Mouse (Mus musculus) intestine, postnatal 0 days (tissue): Measurements from ENCODE around the gene Ubac1. TPM values are rescaled to one million over a fixed set of nuclear protein-coding genes. Genes with fewer than 3 reads are reported as not detected.

Source experiments
- ATAC-seq: fragments of 200-750 bp; cut with Nextera tagmentation; 2 replicates; pipeline ENCODE4 v1.8.0; 2017; ENCODE audit warnings: mild to moderate bottlenecking, moderate TSS enrichment, moderate library complexity
- H3K27ac ChIP-seq: fragments of 300-500 bp; sonication (generic); 2 replicates; pipeline ENCODE4 v1.5.1; 2014; ENCODE audit warnings: mild to moderate bottlenecking, low read depth, low read length, moderate library complexity
- H3K27me3 ChIP-seq: fragments of 300-500 bp; sonication (generic); replicated peaks from 2 replicates; pipeline ENCODE4 v1.6.1; 2014; ENCODE audit warnings: low read length, mixed read lengths; ENCODE audit not compliant: control insufficient read depth, insufficient read depth
- H3K36me3 ChIP-seq: fragments of 300-500 bp; sonication (generic); 2 replicates; pipeline ENCODE4 v1.6.1; 2014; ENCODE audit warnings: mild to moderate bottlenecking, moderate library complexity; ENCODE audit not compliant: control insufficient read depth, insufficient read depth
- H3K4me1 ChIP-seq: fragments of 300-500 bp; sonication (generic); replicated peaks from 2 replicates; pipeline ENCODE4 v1.6.1; 2014; ENCODE audit warnings: antibody characterized with exemption, low read length, mixed read lengths; ENCODE audit not compliant: control insufficient read depth, insufficient read depth
- H3K4me2 ChIP-seq: fragments of 300-500 bp; sonication (generic); replicated peaks from 2 replicates; pipeline ENCODE4 v1.6.1; 2014; ENCODE audit warnings: low read depth, mild to moderate bottlenecking, moderate library complexity
- H3K4me3 ChIP-seq: fragments of 300-500 bp; sonication (generic); 2 replicates; pipeline ENCODE4 v1.5.1; 2014; ENCODE audit warnings: low read depth, low read length
- H3K9ac ChIP-seq: fragments of 300-500 bp; sonication (generic); 2 replicates; pipeline ENCODE4 v1.6.1; 2014; ENCODE audit warnings: mild to moderate bottlenecking, low read depth, low read length
- H3K9me3 ChIP-seq: fragments of 300-500 bp; sonication (generic); 2 replicates; pipeline ENCODE4 v1.6.1; 2016; ENCODE audit warnings: mixed run types; ENCODE audit not compliant: control insufficient read depth
- CTCF ChIP-seq: sonication (generic); IDR thresholded peaks from 2 replicates; pipeline ENCODE4 v1.5.1; 2016; ENCODE audit warnings: low read depth, mild to moderate bottlenecking, control low read depth, antibody characterized with exemption, moderate library complexity
- WGBS: fragments of 180-500 bp; shearing (Covaris S2); extraction: QIAGEN DNeasy Blood & Tissue Kit; methylation state at CpG from one replicate; pipeline ENCODE4 v1.1.7; 2014; 5-methylcytosine and 5-hydroxymethylcytosine counted together
- polyA plus RNA-seq: library from polyadenylated mRNA; unstranded; fragments of >200 nt; fragmentation: Nextera tagmentation; extraction: Ambion mirVana; gene quantifications from 2 replicates; pipeline ENCODE4 v1.2.1, GENCODE M21; 2015

The Ubac1 gene
- polyA plus RNA-seq, 1 experiment from 2014 or later, result 45.8 TPM

DNA sequence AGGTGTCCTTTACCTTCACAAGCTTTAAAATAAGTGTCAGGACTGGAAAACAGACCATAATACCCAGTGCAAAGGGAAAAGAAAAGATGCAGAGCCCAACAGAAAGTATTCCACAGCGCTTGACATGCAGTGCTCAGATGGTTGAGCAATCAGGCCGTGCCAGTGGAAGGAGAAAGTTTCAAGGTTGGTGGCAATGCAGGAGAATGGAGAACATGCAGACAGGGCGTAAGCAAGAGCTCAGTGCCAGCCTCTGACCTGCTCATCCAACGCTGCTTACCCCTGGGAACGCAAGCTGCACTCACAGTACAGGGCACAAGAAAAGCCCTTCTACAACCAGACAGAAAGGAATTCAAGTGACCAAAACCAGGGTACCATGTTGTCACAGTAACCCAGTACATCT lies 20.4 kb downstream of the Ubac1 start:
- H3K4me1 ChIP-seq, result no peaks in the 10 kb centered on the region
- H3K9me3 ChIP-seq, result no peaks in the 10 kb centered on the region
- H3K27ac ChIP-seq, result no peak overlapping the region
- TF ChIP-seq CTCF, result no peak
- WGBS, result 95% methylated on average over 5 of the region's 5 CpGs
- no peaks in the 10 kb centered on the region for H3K27me3 ChIP-seq
- H3K36me3 ChIP-seq, result peaks cover 73% of the 10 kb centered on the region
- no peak for ATAC-seq
- H3K9ac ChIP-seq, result no peak overlapping the region
- H3K4me2 ChIP-seq, result no peak overlapping the region
- no peak overlapping the region for H3K4me3 ChIP-seq

DNA sequence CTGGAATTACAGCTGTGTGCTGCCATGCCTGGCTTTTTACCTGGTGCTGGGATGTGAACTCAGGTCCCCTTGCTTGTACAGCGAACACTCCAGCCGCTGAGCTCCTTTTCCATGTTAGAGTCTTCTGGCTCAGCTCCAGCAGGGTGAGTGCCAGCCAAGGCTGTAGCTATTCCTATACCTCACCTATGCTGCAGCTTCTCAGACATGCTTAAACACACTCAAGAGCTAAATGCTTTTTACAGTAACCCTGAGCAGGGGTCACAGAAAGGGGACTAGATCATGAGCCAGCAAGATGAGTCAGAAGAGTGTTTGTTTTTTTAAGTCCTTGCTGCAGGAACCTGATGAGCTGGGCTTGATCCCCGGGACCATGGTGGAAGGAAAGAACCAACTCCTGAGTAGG lies 23.8 kb downstream of the Ubac1 start:
- WGBS, result 85% methylated on average over 3 of the region's 3 CpGs
- TF ChIP-seq CTCF, result no peak

GRCm38 (mm10) chr2:25994791-25995190 lies 26.8 kb downstream of the Ubac1 start:
- no peak for ATAC-seq
- Histone ChIP-seq H3K36me3 (peaks cover 26% of the 10 kb centered on the region), H3K27me3 (no peaks in the 10 kb centered on the region), H3K4me1 (no peaks in the 10 kb centered on the region), H3K27ac (no peak overlapping the region), H3K4me2 (no peak overlapping the region), H3K9ac (no peak overlapping the region), H3K9me3 (no peaks in the 10 kb centered on the region), H3K4me3 (no peak overlapping the region)
- no peak for TF ChIP-seq CTCF
- 83% methylated on average over 3 of the region's 3 CpGs for WGBS

More for the DNA sequence above, 23.8 kb downstream of the Ubac1 start:
- Histone ChIP-seq H3K9ac (no peak overlapping the region), H3K4me3 (no peak overlapping the region), H3K9me3 (no peaks in the 10 kb centered on the region), H3K27ac (no peak overlapping the region), H3K4me2 (no peak overlapping the region), H3K27me3 (no peaks in the 10 kb centered on the region), H3K36me3 (peaks cover 45% of the 10 kb centered on the region), H3K4me1 (no peaks in the 10 kb centered on the region)
- no peak for ATAC-seq

GRCm38 (mm10) chr2:25992285-25992684 lies 29.3 kb downstream of the Ubac1 start:
- H3K27me3 ChIP-seq, result no peaks in the 10 kb centered on the region
- TF ChIP-seq CTCF, result no peak
- no peak for ATAC-seq
- no peaks in the 10 kb centered on the region for H3K9me3 ChIP-seq
- H3K9ac ChIP-seq, result no peak overlapping the region
- no peaks in the 10 kb centered on the region for H3K4me1 ChIP-seq
- H3K27ac ChIP-seq, result no peak overlapping the region
- H3K4me2 ChIP-seq, result no peak overlapping the region
- no peak overlapping the region for H3K4me3 ChIP-seq
- peaks cover 9% of the 10 kb centered on the region for H3K36me3 ChIP-seq
- 80% methylated on average over 2 of the region's 2 CpGs for WGBS

- no peak overlapping the region for H3K4me2 ChIP-seq
These were observed 31.9 kb downstream of the Ubac1 start for GRCm38 (mm10) chr2:25989651-25990050.

DNA sequence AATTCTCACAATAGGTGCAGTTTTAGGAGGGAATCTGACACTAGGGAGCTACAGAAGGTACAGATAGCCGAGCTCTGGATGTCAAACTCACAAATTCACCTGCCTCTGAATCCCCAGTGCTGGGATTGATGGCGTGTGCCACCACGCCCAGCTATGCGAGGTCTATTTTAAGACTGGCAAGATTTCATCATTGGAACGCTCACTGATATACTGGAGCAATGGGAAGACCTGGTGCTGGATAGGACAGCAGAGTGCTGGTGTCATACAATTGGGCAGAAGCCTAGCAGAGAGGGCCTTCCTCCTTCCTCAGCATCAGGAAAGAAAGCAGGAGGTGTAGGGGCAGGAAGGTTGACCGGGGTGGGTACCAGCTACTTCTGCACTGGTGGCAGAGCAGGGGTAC lies 33.7 kb downstream of the Ubac1 start:
- Histone ChIP-seq H3K27me3 (no peaks in the 10 kb centered on the region), H3K9me3 (no peaks in the 10 kb centered on the region), H3K4me2 (no peak overlapping the region), H3K9ac (no peak overlapping the region), H3K36me3 (no peaks in the 10 kb centered on the region), H3K4me1 (no peaks in the 10 kb centered on the region), H3K27ac (no peak overlapping the region), H3K4me3 (no peak overlapping the region)
- ATAC-seq, result no peak
- no peak for TF ChIP-seq CTCF
- WGBS, result 77% methylated on average over 6 of the region's 6 CpGs

More at GRCm38 (mm10) chr2:25989651-25990050, 31.9 kb downstream of the Ubac1 start:
- no peak overlapping the region for H3K4me3 ChIP-seq
- 91% methylated on average over 1 of the region's 1 CpGs for WGBS
- ATAC-seq, result no peak
- no peaks in the 10 kb centered on the region for H3K27me3 ChIP-seq
- no peak overlapping the region for H3K9ac ChIP-seq
- TF ChIP-seq CTCF, result no peak
- no peaks in the 10 kb centered on the region for H3K4me1 ChIP-seq
- H3K27ac ChIP-seq, result no peak overlapping the region
- H3K9me3 ChIP-seq, result no peaks in the 10 kb centered on the region
- H3K36me3 ChIP-seq, result no peaks in the 10 kb centered on the region

DNA sequence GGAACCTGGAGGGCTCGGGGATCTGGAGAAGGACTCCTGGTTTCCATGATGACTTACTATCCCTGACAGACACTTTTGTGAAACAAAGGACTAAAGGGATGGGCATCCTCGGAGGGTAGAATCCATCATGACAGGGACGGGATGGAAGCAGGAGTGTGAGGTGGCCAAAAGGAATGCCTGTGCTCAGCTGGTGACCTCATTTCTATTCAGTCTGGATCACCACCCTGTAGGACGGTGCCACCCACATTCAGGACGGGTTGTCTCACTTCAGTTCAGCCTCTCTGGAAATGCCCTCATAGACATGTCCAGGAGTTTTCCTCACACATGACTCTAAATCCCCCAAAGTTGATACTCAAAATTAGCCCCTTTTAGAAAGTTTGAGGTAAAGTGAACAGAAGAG lies 34.9 kb downstream of the Ubac1 start:
- H3K4me3 ChIP-seq, result no peak overlapping the region
- ATAC-seq, result no peak
- no peak overlapping the region for H3K9ac ChIP-seq
- no peaks in the 10 kb centered on the region for H3K27me3 ChIP-seq
- no peaks in the 10 kb centered on the region for H3K36me3 ChIP-seq
- 75% methylated on average over 5 of the region's 5 CpGs for WGBS
- H3K4me2 ChIP-seq, result no peak overlapping the region
- H3K4me1 ChIP-seq, result 0 out of 2 replicates have a peak, but pooled peaks cover 6% of the 10 kb centered on the region
- TF ChIP-seq CTCF, result no peak
- H3K9me3 ChIP-seq, result no peaks in the 10 kb centered on the region
- H3K27ac ChIP-seq, result no peak overlapping the region
